Mouse (Mus musculus) midbrain, postnatal 0 days (tissue): ENCODE measurements around the gene Gm8281. TPM values are rescaled to one million over a fixed set of nuclear protein-coding genes. Genes with fewer than 3 reads are reported as not detected.
"Not testable (repeated sequence)": the region's sequence is repeated elsewhere in the genome, so short reads cannot be mapped to it uniquely, and the experiment has no call there.

Experiments used
- ATAC-seq: fragments of 200-750 bp; cut with Nextera tagmentation; 2 replicates; pipeline ENCODE4 v1.8.0; 2017; ENCODE audit warnings: moderate number of reproducible peaks, mild to moderate bottlenecking, moderate TSS enrichment, moderate library complexity; ENCODE audit not compliant: low FRiP score
- DNase-seq: peaks from one replicate; pipeline ENCODE4 v3.0.0-alpha.2; 2015; ENCODE audit warnings: low spot score
- H3K27ac ChIP-seq: fragments of 300-500 bp; sonication (generic); 2 replicates; pipeline ENCODE4 v1.5.1; 2014; ENCODE audit warnings: low read depth, mild to moderate bottlenecking, low read length, mixed read lengths
- H3K27me3 ChIP-seq: fragments of 300-500 bp; sonication (generic); 2 replicates; pipeline ENCODE4 v1.6.1; 2014; ENCODE audit warnings: low read length, control low read depth, mixed read lengths; ENCODE audit not compliant: insufficient read depth
- H3K36me3 ChIP-seq: fragments of 300-500 bp; sonication (generic); 2 replicates; pipeline ENCODE4 v1.6.1; 2014; ENCODE audit warnings: low read length, control low read depth, mixed read lengths; ENCODE audit not compliant: insufficient read depth
- H3K4me1 ChIP-seq: fragments of 300-500 bp; sonication (generic); 2 replicates; pipeline ENCODE4 v1.6.1; 2014; ENCODE audit warnings: mild to moderate bottlenecking, control low read depth, antibody characterized with exemption, low read length, mixed read lengths; ENCODE audit not compliant: insufficient read depth
- H3K4me2 ChIP-seq: fragments of 300-500 bp; sonication (generic); 2 replicates; pipeline ENCODE4 v1.6.1; 2014; ENCODE audit warnings: low read depth, mild to moderate bottlenecking, low read length, mixed read lengths; ENCODE audit not compliant: poor library complexity, severe bottlenecking
- H3K4me3 ChIP-seq: fragments of 300-500 bp; sonication (generic); 2 replicates; pipeline ENCODE4 v1.5.1; 2014; ENCODE audit warnings: low read depth, mild to moderate bottlenecking, low read length, moderate library complexity
- H3K9ac ChIP-seq: fragments of 300-500 bp; sonication (generic); replicated peaks from 2 replicates; pipeline ENCODE4 v1.6.1; 2014; ENCODE audit warnings: mild to moderate bottlenecking, low read length, moderate library complexity, mixed read lengths; ENCODE audit not compliant: poor library complexity, severe bottlenecking
- H3K9me3 ChIP-seq: fragments of 300-500 bp; sonication (generic); 2 replicates; pipeline ENCODE4 v1.6.1; 2016; ENCODE audit warnings: low read length, control low read depth
- CTCF ChIP-seq: IDR thresholded peaks from 2 replicates; pipeline ENCODE4 v1.5.1; 2016; ENCODE audit warnings: antibody characterized with exemption, mild to moderate bottlenecking
- WGBS: fragments of 180-500 bp; shearing (Covaris S2); extraction: QIAGEN DNeasy Blood & Tissue Kit; methylation state at CpG from one replicate; pipeline ENCODE4 v1.1.7; 2014; 5-methylcytosine and 5-hydroxymethylcytosine counted together
- polyA plus RNA-seq: library from polyadenylated mRNA; unstranded; fragments of >200 nt; fragmentation: Nextera tagmentation; extraction: Ambion mirVana; gene quantifications from 2 replicates; pipeline ENCODE4 v1.2.1, GENCODE M21; 2015
- total RNA-seq: library from RNA; depleted of rRNA; stranded (reverse); fragments of >200 nt; gene quantifications from 2 replicates; pipeline ENCODE4 v1.2.3, GENCODE M21; 2014; rRNA removed

Gene Gm8281
- 17.1 and 20.9 TPM in 2 replicates for total RNA-seq
- 11.3 and 13.6 TPM in 2 replicates for polyA plus RNA-seq

DNA sequence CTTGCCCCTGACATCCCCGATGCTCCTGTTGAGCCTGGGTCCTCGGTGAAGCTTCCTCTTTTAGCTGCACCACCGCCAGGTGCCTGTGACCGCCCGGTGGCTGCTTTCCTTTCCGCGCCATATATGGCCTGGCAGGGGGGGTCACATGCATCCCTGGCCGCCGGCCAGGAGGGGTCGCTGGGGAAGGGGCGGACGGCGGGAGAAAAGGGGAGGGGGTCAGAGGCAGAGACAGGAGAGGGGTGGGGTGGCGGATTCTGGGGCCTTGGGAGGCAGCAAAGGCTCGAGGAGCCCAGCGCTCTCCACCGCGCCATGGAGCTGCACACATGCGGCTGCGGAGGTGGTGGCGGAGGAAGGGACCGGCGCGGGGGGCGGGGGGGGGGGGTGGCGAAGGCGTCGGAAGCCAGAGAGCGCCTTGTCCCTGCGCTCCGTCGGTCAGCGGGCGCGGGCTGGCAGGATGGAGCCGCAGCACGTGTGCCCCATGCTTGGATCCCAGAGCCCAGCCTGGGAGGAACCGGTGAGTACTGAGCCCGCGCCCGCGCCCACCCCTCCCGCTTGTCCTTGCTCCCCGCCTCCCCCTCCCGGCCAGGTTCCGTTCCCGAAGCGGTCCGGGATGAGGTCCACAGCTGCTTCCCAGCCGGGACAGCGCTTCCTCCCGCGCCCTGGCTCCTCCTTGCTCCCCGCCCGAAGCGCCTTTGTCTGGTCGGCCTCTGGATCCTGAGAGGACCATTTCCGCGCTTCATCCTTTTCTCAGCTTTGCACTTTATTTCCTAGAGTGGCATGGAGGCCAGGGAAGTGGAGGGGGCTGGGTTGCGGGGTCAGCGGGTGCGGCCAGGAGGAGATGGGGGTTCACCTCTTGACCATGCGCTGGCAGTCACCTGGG lies at the start of gene Gm8281:
Gm8281 (plus strand) TSS at position 430 of the 880 bp plus-strand sequence.
- peak; percentile 57 for TF ChIP-seq CTCF
- not testable (repeated sequence) for H3K9me3 ChIP-seq, H3K36me3 ChIP-seq, ATAC-seq, H3K27me3 ChIP-seq, H3K4me1 ChIP-seq
- Histone ChIP-seq H3K27ac (peak within 1 kb of the TSS; percentile 55; the same call in 1 of the 2 replicates), H3K9ac (peak within 1 kb of the TSS; percentile 50), H3K4me2 (peak within 1 kb of the TSS; percentile 36; the same call in 1 of the 2 replicates), H3K4me3 (peak within 1 kb of the TSS; percentile 42)
- DNase-seq = peak; percentile 30
- 4% methylated on average over 20 of the region's 63 CpGs for WGBS

DNA sequence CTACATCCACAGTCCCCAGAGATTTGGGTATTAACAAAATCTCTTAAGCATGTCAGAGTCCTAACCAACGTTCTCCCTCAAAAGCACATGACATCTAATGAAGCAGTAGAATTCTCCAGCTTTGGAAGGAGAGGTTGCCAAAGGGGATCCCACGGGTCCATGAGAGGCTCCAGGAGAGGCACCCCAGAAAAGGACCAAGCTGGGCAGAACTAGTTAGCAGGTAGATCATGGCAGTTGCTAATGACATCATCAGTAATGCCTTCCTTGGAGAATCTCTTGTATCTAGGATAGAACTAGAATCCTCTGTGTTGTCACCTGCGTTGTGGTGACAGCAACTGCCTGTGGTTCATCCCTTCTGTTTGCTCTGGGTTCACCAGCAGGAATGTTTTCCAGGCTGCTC lies 20.5 kb upstream of the Gm8281 start, which contains the start of gene 4930555G01Rik:
4930555G01Rik (plus strand) TSS at position 301 of the 400 bp plus-strand sequence.
- not testable (repeated sequence) for H3K4me3 ChIP-seq, DNase-seq, H3K36me3 ChIP-seq, H3K27ac ChIP-seq, H3K27me3 ChIP-seq, ATAC-seq, H3K4me2 ChIP-seq, H3K9ac ChIP-seq, H3K9me3 ChIP-seq, H3K4me1 ChIP-seq
- WGBS = no CpG with 5 or more reads among the region's 3 CpGs

DNA sequence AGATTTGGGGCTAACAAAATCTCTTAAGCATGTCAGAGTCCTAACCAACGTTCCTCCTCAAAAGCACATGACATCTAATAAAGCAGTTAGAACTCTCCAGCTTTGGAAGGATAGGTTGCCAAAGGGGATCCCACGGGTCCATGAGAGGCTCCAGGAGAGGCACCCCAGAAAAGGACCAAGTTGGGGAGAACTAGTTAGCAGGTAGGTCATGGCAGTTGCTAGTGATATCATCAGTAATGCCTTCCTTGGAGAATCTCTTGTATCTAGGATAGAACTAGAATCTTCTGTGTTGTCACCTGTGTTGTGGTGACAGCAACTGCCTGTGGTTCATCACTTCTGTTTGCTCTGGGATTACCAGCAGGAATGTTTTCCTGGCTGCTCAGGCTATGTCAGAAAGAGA lies 60.4 kb downstream of the Gm8281 start, which contains the start of gene Gm8279:
Gm8279 (plus strand) TSS at position 301 of the 400 bp plus-strand sequence.
- not testable (repeated sequence) for H3K36me3 ChIP-seq, H3K9me3 ChIP-seq, ATAC-seq, H3K4me3 ChIP-seq, H3K27me3 ChIP-seq, H3K4me1 ChIP-seq, H3K9ac ChIP-seq, H3K4me2 ChIP-seq, H3K27ac ChIP-seq, DNase-seq
- 83% methylated on average over 2 of the region's 2 CpGs for WGBS

Other genes with a start within 250 kb of the Gm8281 start
- not detected in 2 replicates for gene Gm3269, start 232.9 kb upstream of the Gm8281 start, total RNA-seq
- gene Gm3269, start 232.9 kb upstream of the Gm8281 start, polyA plus RNA-seq = not detected in 2 replicates
- not detected in 2 replicates for gene Gm3264, start 215.5 kb upstream of the Gm8281 start, total RNA-seq
- 3.2 and 4.1 TPM in 2 replicates for gene Gm3264, start 215.5 kb upstream of the Gm8281 start, polyA plus RNA-seq
- gene Gm3278, start 178.6 kb upstream of the Gm8281 start, total RNA-seq = 0.24 TPM in 1 of 2 replicates, not detected in the other
- gene Gm3278, start 178.6 kb upstream of the Gm8281 start, polyA plus RNA-seq = 0.30 TPM in 1 of 2 replicates, not detected in the other
- gene Gm8297, start 87.1 kb upstream of the Gm8281 start, total RNA-seq = 0.76 TPM in 1 of 2 replicates, not detected in the other
- not detected in 2 replicates for gene Gm8297, start 87.1 kb upstream of the Gm8281 start, polyA plus RNA-seq
- 2.3 TPM in 1 of 2 replicates, not detected in the other for gene Gm3298, start 55.1 kb upstream of the Gm8281 start, total RNA-seq
- 0.35 TPM in 1 of 2 replicates, not detected in the other for gene Gm3298, start 55.1 kb upstream of the Gm8281 start, polyA plus RNA-seq
- gene 4930555G01Rik, start 20.4 kb upstream of the Gm8281 start, total RNA-seq = not detected in 2 replicates
- not detected in 2 replicates for gene 4930555G01Rik, start 20.4 kb upstream of the Gm8281 start, polyA plus RNA-seq
- gene Gm8279, start 60.5 kb downstream of the Gm8281 start, total RNA-seq = not detected in 2 replicates
- gene Gm8279, start 60.5 kb downstream of the Gm8281 start, polyA plus RNA-seq = not detected in 2 replicates
- not detected in 2 replicates for gene Gm3317, start 93.5 kb downstream of the Gm8281 start, total RNA-seq
- gene Gm3317, start 93.5 kb downstream of the Gm8281 start, polyA plus RNA-seq = not detected in 2 replicates
- gene Gm8271, start 114.8 kb downstream of the Gm8281 start, total RNA-seq = not detected in 2 replicates
- gene Gm8271, start 114.8 kb downstream of the Gm8281 start, polyA plus RNA-seq = not detected in 2 replicates
- gene Gm3526, start 189.5 kb downstream of the Gm8281 start, total RNA-seq = not detected in 2 replicates
- gene Gm3526, start 189.5 kb downstream of the Gm8281 start, polyA plus RNA-seq = not detected in 2 replicates